Mouse (Mus musculus): ENCODE measurements at regions not wholly inside any gene's neighbourhood (a gene's known extent, or its start where the extent isn't known, plus 50 kb on each side); places are given as distances from the start of the nearest gene placed in this dataset.
"Not testable (repeated sequence)": the region's sequence is repeated elsewhere in the genome, so short reads cannot be mapped to it uniquely, and the experiment has no call there.

GRCm38 (mm10) chr11:42939271-42939670 is 96.3 kb upstream of the Gm9972 start:
- intact Hi-C loops (cut with DNase I); DNase-seq (ENCODE audit: extremely low spot score in 1 of 2, low spot score in 2 of 2): not testable (repeated sequence)

DNA sequence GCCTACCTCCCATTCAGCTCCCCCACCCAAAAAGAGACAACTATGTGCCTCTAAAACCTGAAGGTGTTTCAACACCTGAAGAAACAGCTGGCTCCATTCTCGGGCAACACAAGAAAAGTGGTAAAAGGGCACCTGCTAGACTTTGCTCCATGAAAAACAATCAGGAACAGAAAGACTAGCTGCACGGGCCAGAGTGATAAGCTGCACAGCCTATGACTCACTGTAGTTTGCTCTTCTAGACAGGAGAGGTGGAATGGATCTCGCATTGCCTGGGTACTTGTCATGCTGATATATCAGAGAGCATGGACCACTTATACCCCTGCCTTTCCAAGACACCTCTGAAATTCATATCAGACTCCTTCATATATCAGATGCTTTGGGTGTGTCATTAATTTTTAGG is 94.0 kb upstream of the Gm9972 start:
- DNase-seq (ENCODE audit: extremely low spot score in 1 of 2, low spot score in 2 of 2), result no peak
- intact Hi-C loops (cut with DNase I), result no loop called here

- DNase-seq (ENCODE audit: extremely low spot score in 1 of 2, low spot score in 2 of 2), result no peak
Observed at GRCm38 (mm10) chr11:42942284-42942683, 93.3 kb upstream of the Gm9972 start.

DNA sequence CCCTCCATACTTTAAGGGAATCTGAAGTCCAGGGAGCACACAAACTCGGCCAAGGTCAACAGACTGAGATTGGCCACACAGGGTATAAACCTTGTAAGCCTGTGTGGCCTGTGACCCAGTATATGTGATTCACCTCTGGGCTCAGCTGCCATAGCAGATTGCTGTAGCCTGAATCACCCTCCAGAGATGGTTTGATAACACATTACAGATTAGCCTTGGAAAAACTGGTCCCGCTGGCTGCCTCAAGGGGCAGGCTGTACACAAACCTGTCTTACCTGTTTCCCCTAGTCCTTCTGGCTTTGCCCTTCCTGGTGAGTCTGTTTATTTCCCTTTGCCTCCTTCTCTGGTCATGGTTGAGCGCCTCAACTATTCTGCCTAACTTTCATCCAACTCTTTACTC is 91.0 kb upstream of the Gm9972 start:
- no peak for DNase-seq (ENCODE audit: extremely low spot score in 1 of 2, low spot score in 2 of 2)
- intact Hi-C loops (cut with DNase I), result no loop called here

More at GRCm38 (mm10) chr11:42942284-42942683, 93.3 kb upstream of the Gm9972 start:
- intact Hi-C loops (cut with DNase I), result no loop called here

DNA sequence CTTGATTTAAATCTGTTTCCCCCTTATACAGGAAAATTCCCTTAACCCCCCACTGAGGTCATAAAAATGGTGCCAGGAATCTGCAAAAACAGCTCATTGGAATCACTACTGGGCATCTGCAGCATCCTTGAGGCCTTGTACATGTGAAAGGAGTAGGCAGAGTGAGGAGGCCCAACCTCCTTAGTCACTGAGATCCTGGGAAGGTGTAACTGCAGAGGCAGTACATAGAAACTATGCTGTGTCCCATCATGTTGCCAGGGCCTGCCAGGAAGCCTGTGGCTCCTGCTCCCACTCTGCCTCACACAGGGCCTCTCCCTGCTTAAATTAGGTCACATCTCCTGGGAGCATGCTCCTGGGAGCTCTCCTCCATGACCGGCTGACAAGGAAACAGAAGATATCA is 85.7 kb upstream of the Gm9972 start:
- intact Hi-C loops (cut with DNase I), result no loop called here
- DNase-seq (ENCODE audit: extremely low spot score in 1 of 2, low spot score in 2 of 2), result no peak

DNA sequence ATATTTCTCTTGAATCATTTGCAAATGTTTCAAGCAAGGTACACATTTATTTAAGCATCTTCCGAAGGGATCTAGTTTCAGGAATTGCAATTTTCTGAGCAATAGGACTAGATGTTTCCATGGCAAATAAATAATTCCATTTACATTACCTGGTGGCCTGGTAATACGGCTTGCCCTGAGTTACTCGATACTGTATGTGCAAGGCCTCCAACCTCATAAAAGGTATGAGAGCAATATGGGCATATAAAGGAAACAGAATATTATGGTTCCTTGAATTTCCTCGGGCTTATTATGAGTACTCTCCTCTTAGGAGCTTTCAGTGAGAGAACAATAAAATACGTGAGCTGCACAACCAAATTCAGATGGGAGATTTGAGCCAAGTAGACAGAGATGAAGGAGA is 81.4 kb upstream of the Gm9972 start:
- intact Hi-C loops (cut with DNase I), result no loop called here
- no peak for DNase-seq (ENCODE audit: extremely low spot score in 1 of 2, low spot score in 2 of 2)

- intact Hi-C loops (cut with DNase I), result no loop called here
- DNase-seq (ENCODE audit: extremely low spot score in 1 of 2, low spot score in 2 of 2), result no peak
Observed at GRCm38 (mm10) chr11:42965732-42966131, 69.8 kb upstream of the Gm9972 start.

- no peak for DNase-seq (ENCODE audit: extremely low spot score in 1 of 2, low spot score in 2 of 2)
- intact Hi-C loops (cut with DNase I), result no loop called here
Observed at GRCm38 (mm10) chr11:42978245-42978644, 57.3 kb upstream of the Gm9972 start.
